Mouse (Mus musculus): ENCODE data around the gene D130043K22Rik. TPM values are rescaled to one million over a fixed set of nuclear protein-coding genes. Genes with fewer than 3 reads are reported as not detected.

The D130043K22Rik gene
- polyA plus RNA-seq, 1 experiment from 2014 or later = not detected

- 89% methylated on average over 2 of the region's 2 CpGs for WGBS (ENCODE audit: missing documents)
- H3K79me2 ChIP-seq (ENCODE audit: inconsistent target) = no peaks in the 10 kb centered on the region
- H3K27ac ChIP-seq = no peak overlapping the region
- H3K36me3 ChIP-seq (ENCODE audit: inconsistent target) = no peaks in the 10 kb centered on the region
- H3K4me3 ChIP-seq (ENCODE audit: inconsistent target) = no peak overlapping the region
Observed at GRCm38 (mm10) chr13:24901916-24902315, 57.0 kb downstream of the D130043K22Rik start.

- Histone ChIP-seq H3K27ac (no peak overlapping the region), H3K4me3 (ENCODE audit: inconsistent target) (no peak overlapping the region), H3K79me2 (ENCODE audit: inconsistent target) (no peaks in the 10 kb centered on the region), H3K36me3 (ENCODE audit: inconsistent target) (no peaks in the 10 kb centered on the region)
- 83% methylated on average over 6 of the region's 6 CpGs for WGBS (ENCODE audit: missing documents)
Observed at GRCm38 (mm10) chr13:24903412-24903811, 58.5 kb downstream of the D130043K22Rik start.

- WGBS (ENCODE audit: missing documents) = 85% methylated on average over 11 of the region's 12 CpGs
- no peak overlapping the region for H3K27ac ChIP-seq
- no peaks in the 10 kb centered on the region for H3K36me3 ChIP-seq (ENCODE audit: inconsistent target)
- H3K4me3 ChIP-seq (ENCODE audit: inconsistent target) = no peak overlapping the region
- no peaks in the 10 kb centered on the region for H3K79me2 ChIP-seq (ENCODE audit: inconsistent target)
Observed at GRCm38 (mm10) chr13:24905422-24905821, 60.5 kb downstream of the D130043K22Rik start.

- no peaks in the 10 kb centered on the region for H3K36me3 ChIP-seq (ENCODE audit: inconsistent target)
- H3K79me2 ChIP-seq (ENCODE audit: inconsistent target) = no peaks in the 10 kb centered on the region
- no peak overlapping the region for H3K4me3 ChIP-seq (ENCODE audit: inconsistent target)
- no peak overlapping the region for H3K27ac ChIP-seq
- WGBS (ENCODE audit: missing documents) = 85% methylated on average over 10 of the region's 11 CpGs
Observed at GRCm38 (mm10) chr13:24906831-24907570, 62.1 kb downstream of the D130043K22Rik start.

GRCm38 (mm10) chr13:24909112-24909511, 64.2 kb downstream of the D130043K22Rik start:
- Histone ChIP-seq H3K4me3 (ENCODE audit: inconsistent target) (no peak overlapping the region), H3K36me3 (ENCODE audit: inconsistent target) (no peaks in the 10 kb centered on the region), H3K27ac (no peak overlapping the region), H3K79me2 (ENCODE audit: inconsistent target) (no peaks in the 10 kb centered on the region)
- WGBS (ENCODE audit: missing documents) = 94% methylated on average over 1 of the region's 1 CpGs

- H3K4me3 ChIP-seq (ENCODE audit: inconsistent target) = no peak overlapping the region
- no peak overlapping the region for H3K27ac ChIP-seq
- H3K79me2 ChIP-seq (ENCODE audit: inconsistent target) = no peaks in the 10 kb centered on the region
- WGBS (ENCODE audit: missing documents) = 94% methylated on average over 7 of the region's 7 CpGs
- no peaks in the 10 kb centered on the region for H3K36me3 ChIP-seq (ENCODE audit: inconsistent target)
Observed at GRCm38 (mm10) chr13:24913576-24913975, 68.6 kb downstream of the D130043K22Rik start.

GRCm38 (mm10) chr13:24914915-24915314, 70.0 kb downstream of the D130043K22Rik start:
- no peak overlapping the region for H3K27ac ChIP-seq
- no peak overlapping the region for H3K4me3 ChIP-seq (ENCODE audit: inconsistent target)
- WGBS (ENCODE audit: missing documents) = 92% methylated on average over 4 of the region's 4 CpGs
- no peaks in the 10 kb centered on the region for H3K79me2 ChIP-seq (ENCODE audit: inconsistent target)
- H3K36me3 ChIP-seq (ENCODE audit: inconsistent target) = no peaks in the 10 kb centered on the region

GRCm38 (mm10) chr13:24915831-24916230, 70.9 kb downstream of the D130043K22Rik start:
- WGBS (ENCODE audit: missing documents) = 93% methylated on average over 13 of the region's 13 CpGs
- no peak overlapping the region for H3K4me3 ChIP-seq (ENCODE audit: inconsistent target)
- H3K36me3 ChIP-seq (ENCODE audit: inconsistent target) = no peaks in the 10 kb centered on the region
- H3K27ac ChIP-seq = no peak overlapping the region
- no peaks in the 10 kb centered on the region for H3K79me2 ChIP-seq (ENCODE audit: inconsistent target)

- Histone ChIP-seq H3K27ac (no peak overlapping the region), H3K79me2 (ENCODE audit: inconsistent target) (no peaks in the 10 kb centered on the region), H3K36me3 (ENCODE audit: inconsistent target) (no peaks in the 10 kb centered on the region), H3K4me3 (ENCODE audit: inconsistent target) (no peak overlapping the region)
- 24% methylated on average over 5 of the region's 5 CpGs for WGBS (ENCODE audit: missing documents)
Observed at GRCm38 (mm10) chr13:24920333-24920977, 75.5 kb downstream of the D130043K22Rik start.

GRCm38 (mm10) chr13:24921281-24921680, 76.3 kb downstream of the D130043K22Rik start:
- Histone ChIP-seq H3K4me3 (ENCODE audit: inconsistent target) (no peak overlapping the region), H3K36me3 (ENCODE audit: inconsistent target) (no peaks in the 10 kb centered on the region), H3K79me2 (ENCODE audit: inconsistent target) (no peaks in the 10 kb centered on the region), H3K27ac (no peak overlapping the region)
- WGBS (ENCODE audit: missing documents) = 87% methylated on average over 6 of the region's 6 CpGs

- H3K36me3 ChIP-seq (ENCODE audit: inconsistent target) = no peaks in the 10 kb centered on the region
- no peaks in the 10 kb centered on the region for H3K79me2 ChIP-seq (ENCODE audit: inconsistent target)
- no peak overlapping the region for H3K4me3 ChIP-seq (ENCODE audit: inconsistent target)
- H3K27ac ChIP-seq = no peak overlapping the region
- 94% methylated on average over 5 of the region's 5 CpGs for WGBS (ENCODE audit: missing documents)
Observed at GRCm38 (mm10) chr13:24923991-24924390, 79.1 kb downstream of the D130043K22Rik start.

- Histone ChIP-seq H3K36me3 (ENCODE audit: inconsistent target) (no peaks in the 10 kb centered on the region), H3K4me3 (ENCODE audit: inconsistent target) (no peak overlapping the region), H3K79me2 (ENCODE audit: inconsistent target) (no peaks in the 10 kb centered on the region), H3K27ac (no peak overlapping the region)
Observed at GRCm38 (mm10) chr13:24930591-24930990, 85.7 kb downstream of the D130043K22Rik start.

GRCm38 (mm10) chr13:24933199-24933598, 88.3 kb downstream of the D130043K22Rik start:
- H3K27ac ChIP-seq = no peak overlapping the region
- no peaks in the 10 kb centered on the region for H3K36me3 ChIP-seq (ENCODE audit: inconsistent target)
- no peak overlapping the region for H3K4me3 ChIP-seq (ENCODE audit: inconsistent target)
- WGBS (ENCODE audit: missing documents) = 77% methylated on average over 7 of the region's 7 CpGs
- H3K79me2 ChIP-seq (ENCODE audit: inconsistent target) = no peaks in the 10 kb centered on the region

GRCm38 (mm10) chr13:24936772-24937107, 91.8 kb downstream of the D130043K22Rik start:
- peak overlapping the region; percentile 22; the same call in 1 of the 2 replicates for H3K4me3 ChIP-seq (ENCODE audit: inconsistent target)
- no peaks in the 10 kb centered on the region for H3K79me2 ChIP-seq (ENCODE audit: inconsistent target)
- 61% methylated on average over 5 of the region's 5 CpGs for WGBS (ENCODE audit: missing documents)
- no peaks in the 10 kb centered on the region for H3K36me3 ChIP-seq (ENCODE audit: inconsistent target)
- H3K27ac ChIP-seq = no peak overlapping the region

GRCm38 (mm10) chr13:24937108-24937838, 92.3 kb downstream of the D130043K22Rik start, which contains the start of gene Aldh5a1:
Gene Aldh5a1, minus strand, starts transcription at chr13:24937661.
- Histone ChIP-seq H3K36me3 (ENCODE audit: inconsistent target) (no peaks in the 10 kb centered on the region), H3K4me3 (ENCODE audit: inconsistent target) (peak within 1 kb of the TSS; percentile 22; the same call in 1 of the 2 replicates), H3K79me2 (ENCODE audit: inconsistent target) (no peaks in the 10 kb centered on the region), H3K27ac (no peak within 1 kb of the TSS)
- 1% methylated on average over 61 of the region's 75 CpGs for WGBS (ENCODE audit: missing documents)
